Comparison of ENCODE assay signal across 8 mouse cellular contexts in the genomic region with DNA sequence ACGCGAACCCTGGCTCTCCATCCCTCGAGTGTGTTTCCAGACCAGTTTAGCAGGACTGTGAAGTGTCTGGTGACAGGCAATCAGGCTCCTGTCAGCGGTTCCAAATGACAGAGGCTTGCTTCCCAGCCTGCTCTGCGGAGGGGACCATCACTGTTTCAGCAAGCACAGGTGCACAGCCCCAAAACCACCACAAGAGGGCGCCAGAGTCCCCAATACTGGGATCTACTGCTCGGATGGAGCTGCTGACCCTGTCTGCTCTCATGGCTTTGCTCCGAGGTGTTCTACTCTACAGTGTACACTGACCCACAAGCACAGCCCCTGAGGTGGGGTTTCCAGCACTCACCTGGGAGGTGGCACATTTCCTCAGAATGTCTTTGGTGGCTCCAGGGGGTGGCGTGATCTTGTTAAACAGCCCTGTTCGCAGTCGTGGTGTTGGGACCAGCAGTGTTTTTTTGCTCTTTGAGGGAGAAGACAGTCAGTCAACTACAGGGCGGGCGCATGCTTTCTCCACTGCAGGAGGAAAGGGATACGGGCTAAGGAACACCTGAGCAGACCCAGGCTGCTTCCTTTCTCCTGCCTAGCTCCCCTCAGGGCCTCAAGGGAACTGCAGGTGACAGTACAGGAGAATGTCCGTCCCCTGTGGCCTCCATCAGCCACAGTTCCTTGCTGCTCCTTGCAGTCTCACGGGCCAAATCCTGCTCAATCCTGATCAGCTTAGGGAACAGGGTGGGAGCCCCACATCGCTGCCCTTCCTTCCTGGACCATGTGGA. TPM values are rescaled to one million over a fixed set of nuclear protein-coding genes. Genes with fewer than 3 reads are reported as not detected.
DNase-seq lines count a peak whose midpoint lies in the region; ATAC-seq and TF ChIP-seq lines count a peak whose summit lies in the region.

No protein-coding gene starts in this region.

- TF ChIP-seq POLR2A in spleen, adult 2 months (IDR thresholded peaks at IDR 0.05; ENCODE audit: low read depth, low read length), result no peak

- TF ChIP-seq CTCF in spleen, adult 2 months (IDR thresholded peaks at IDR 0.05; ENCODE audit: extremely low read depth, insufficient read depth, insufficient read length, insufficient replicate concordance), result peak; percentile 96

- 0 out of 2 replicates have a peak, but pooled peaks have one; percentile 15 for ATAC-seq in forebrain, embryonic 16.5 days
- peak; percentile 66 for ATAC-seq in megakaryocyte progenitor cell, adult 5-6 weeks (replicated peaks; ENCODE audit: poor library complexity)

- DNase-seq in heart, adult 11 months, result peak; percentile 97
- no peak for DNase-seq in heart, postnatal 25 days (ENCODE audit: low spot score)
- peak; percentile 71 for DNase-seq in c-Kit-positive CD71-positive TER-119-positive erythroid progenitor cells, embryonic 14.5 days (ENCODE audit: low spot score)
- peak; percentile 76 to 90 for DNase-seq in heart, postnatal 14 days
- DNase-seq in layer of hippocampus, adult 9-11 months, result peak; percentile 56
- DNase-seq in spleen, adult 2 months (ENCODE audit: low read depth in 1 of 2, low spot score in 2 of 2), result peak; percentile 33 to 71

- intact Hi-C loops in heart, postnatal 25 days (cut with DNase I), result no loop called here
- intact Hi-C loops in heart, postnatal 14 days (cut with DNase I), result loop anchor here (10.0 kb wide), 1 partner anchor 581 kb away; no protein-coding TSS in a partner anchor

- H3K4me3 ChIP-seq in forebrain, embryonic 16.5 days (replicated peaks; ENCODE audit: low read length), result no peak overlapping the region
- no peak overlapping the region for H3K4me3 ChIP-seq in spleen, adult 2 months (ENCODE audit: extremely low read depth, insufficient read depth, insufficient read length)

- no peak overlapping the region for H3K9ac ChIP-seq in forebrain, embryonic 16.5 days (replicated peaks; ENCODE audit: low read depth, low read length)

- no peak overlapping the region for H3K4me2 ChIP-seq in forebrain, embryonic 16.5 days (ENCODE audit: low read length)

- no peaks in the 10 kb centered on the region for H3K27me3 ChIP-seq in forebrain, embryonic 16.5 days (replicated peaks; ENCODE audit: control insufficient read depth, insufficient read depth, low read length)
- H3K27me3 ChIP-seq in spleen, adult 2 months (ENCODE audit: control insufficient read depth, insufficient read depth, low read length), result no peaks in the 10 kb centered on the region

- peaks cover 10% of the 10 kb centered on the region for H3K4me1 ChIP-seq in forebrain, embryonic 16.5 days (replicated peaks; ENCODE audit: control insufficient read depth, insufficient read depth, low read length)
- peaks cover under 1% of the 10 kb centered on the region; the same call in 1 of the 2 replicates for H3K4me1 ChIP-seq in spleen, adult 2 months (ENCODE audit: control insufficient read depth, insufficient read depth, insufficient read length)

- 51% methylated on average over 17 of the region's 17 CpGs for WGBS in forebrain, embryonic 16.5 days
- WGBS in spleen, adult 2 months, result 62% methylated on average over 17 of the region's 17 CpGs

- peaks cover 15% of the 10 kb centered on the region for H3K36me3 ChIP-seq in forebrain, embryonic 16.5 days (ENCODE audit: control insufficient read depth, insufficient read depth)
- H3K36me3 ChIP-seq in spleen, adult 2 months (ENCODE audit: control insufficient read depth, insufficient read depth, low read length), result peaks cover 15% of the 10 kb centered on the region

- no peak overlapping the region for H3K27ac ChIP-seq in forebrain, embryonic 16.5 days (ENCODE audit: low read length)
- H3K27ac ChIP-seq in spleen, adult 2 months (ENCODE audit: insufficient read depth, low read length), result no peak overlapping the region

- no peaks in the 10 kb centered on the region for H3K9me3 ChIP-seq in forebrain, embryonic 16.5 days (ENCODE audit: control insufficient read depth, low read length)

RNA-seq across cellular contexts. Expression of a gene that starts 4.0 kb away (rescaled TPM):
- 10 to 100 TPM; 13.2 to 14.2 TPM for total RNA-seq in heart, postnatal 25 days (2021)
- polyA plus RNA-seq in forebrain, embryonic 16.5 days (2015; fragmentation: Nextera tagmentation; extraction: Ambion mirVana), result 51.8 and 60.0 TPM in 2 replicates
- 10 to 100 TPM; 13.5 to 17.3 TPM for total RNA-seq in heart, postnatal 14 days (2021)
- 13.9 and 17.4 TPM in 2 replicates for total RNA-seq in megakaryocyte progenitor cell, adult 5-6 weeks (2015)
- total RNA-seq in megakaryocyte progenitor cell, adult 5-6 weeks (2017), result 20.9 and 21.8 TPM in 2 replicates
- 33.6 and 39.9 TPM in 2 replicates for polyA plus RNA-seq in spleen, adult 2 months (2012; rRNA removed)

RNA-seq across cellular contexts. Expression of a gene that starts 11.7 kb away (rescaled TPM):
- 1 to 10 TPM; 2.0 to 2.2 TPM for total RNA-seq in heart, postnatal 25 days (2021)
- polyA plus RNA-seq in forebrain, embryonic 16.5 days (2015; fragmentation: Nextera tagmentation; extraction: Ambion mirVana), result 1.7 and 2.5 TPM in 2 replicates
- total RNA-seq in heart, postnatal 14 days (2021), result 1 to 10 TPM; 2.4 to 2.6 TPM
- total RNA-seq in megakaryocyte progenitor cell, adult 5-6 weeks (2015), result not detected in 2 replicates
- total RNA-seq in megakaryocyte progenitor cell, adult 5-6 weeks (2017), result not detected in 2 replicates
- polyA plus RNA-seq in spleen, adult 2 months (2012; rRNA removed), result 0.12 and 0.22 TPM in 2 replicates

RNA-seq across cellular contexts. Expression of a gene that starts 20.0 kb away (rescaled TPM):
- total RNA-seq in heart, postnatal 25 days (2021), result under 1 TPM in 1 of 2 experiments, not detected in 1; 0.20 TPM
- 0.91 and 1.1 TPM in 2 replicates for polyA plus RNA-seq in forebrain, embryonic 16.5 days (2015; fragmentation: Nextera tagmentation; extraction: Ambion mirVana)
- under 1 TPM; 0.17 to 0.22 TPM for total RNA-seq in heart, postnatal 14 days (2021)
- total RNA-seq in megakaryocyte progenitor cell, adult 5-6 weeks (2015), result not detected in 2 replicates
- not detected in 2 replicates for total RNA-seq in megakaryocyte progenitor cell, adult 5-6 weeks (2017)
- 1.8 and 3.7 TPM in 2 replicates for polyA plus RNA-seq in spleen, adult 2 months (2012; rRNA removed)

RNA-seq across cellular contexts. Expression of a gene that starts 23.5 kb away (rescaled TPM):
- under 1 TPM in 1 of 2 experiments, not detected in 1; 0.16 TPM for total RNA-seq in heart, postnatal 25 days (2021)
- polyA plus RNA-seq in forebrain, embryonic 16.5 days (2015; fragmentation: Nextera tagmentation; extraction: Ambion mirVana), result 0.15 TPM in 1 of 2 replicates, not detected in the other
- total RNA-seq in heart, postnatal 14 days (2021), result under 1 TPM; 0.12 to 0.17 TPM
- total RNA-seq in megakaryocyte progenitor cell, adult 5-6 weeks (2015), result not detected in 2 replicates
- total RNA-seq in megakaryocyte progenitor cell, adult 5-6 weeks (2017), result not detected in 2 replicates
- not detected in 2 replicates for polyA plus RNA-seq in spleen, adult 2 months (2012; rRNA removed)
